Mouse (Mus musculus) ES-E14 (cell line): ENCODE data around the gene Col1a1.

Experiments used
- HCFC1 ChIP-seq: IDR thresholded peaks from 2 replicates; pipeline ENCODE4 v1.6.1; 2012; ENCODE audit warnings: low read length, inconsistent platforms, borderline replicate concordance; ENCODE audit not compliant: insufficient read depth
- MAFK ChIP-seq: IDR thresholded peaks from 2 replicates; pipeline ENCODE4 v1.6.1; 2014; ENCODE audit warnings: mild to moderate bottlenecking, low read depth, low read length, inconsistent platforms; ENCODE audit not compliant: insufficient read depth
- ZNF384 ChIP-seq: IDR thresholded peaks from 2 replicates; pipeline ENCODE4 v1.6.1; 2012; ENCODE audit warnings: low read depth, low read length, inconsistent platforms

GRCm38 (mm10) chr11:94945236-94945635 is 9.2 kb downstream of the Col1a1 start:
- TF ChIP-seq HCFC1 (no peak), MAFK (no peak), ZNF384 (no peak)
